Mouse (Mus musculus) thymus, postnatal 0 days (tissue): ENCODE measurements at regions not wholly inside any gene's neighbourhood (a gene's known extent, or its start where the extent isn't known, plus 50 kb on each side); places are given as distances from the start of the nearest gene placed in this dataset.

ENCODE experiments used
- DNase-seq: peaks from one replicate; pipeline ENCODE4 v3.0.0-alpha.2; 2015; ENCODE audit warnings: low spot score

DNA sequence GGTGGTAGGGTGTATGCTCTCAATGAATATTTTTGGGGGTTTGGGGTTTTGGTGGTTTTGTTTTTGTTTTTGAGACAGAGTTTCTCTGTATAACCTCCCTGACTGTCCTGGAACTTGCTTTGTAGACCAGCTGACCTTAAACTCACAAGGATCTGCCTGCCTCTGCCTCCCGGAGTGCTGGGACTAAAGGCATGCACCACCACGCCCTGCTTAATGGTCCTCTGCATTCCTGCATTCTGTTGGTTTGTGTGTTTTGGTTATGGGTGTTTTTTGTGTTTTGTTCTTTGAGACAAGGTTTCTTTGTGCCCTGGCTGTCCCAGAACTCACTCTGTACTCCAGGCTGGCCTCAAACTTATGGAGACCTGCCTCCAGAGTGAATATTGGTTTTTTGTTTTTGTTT is 143.6 kb upstream of the Cited2 start:
- DNase-seq: no peak

DNA sequence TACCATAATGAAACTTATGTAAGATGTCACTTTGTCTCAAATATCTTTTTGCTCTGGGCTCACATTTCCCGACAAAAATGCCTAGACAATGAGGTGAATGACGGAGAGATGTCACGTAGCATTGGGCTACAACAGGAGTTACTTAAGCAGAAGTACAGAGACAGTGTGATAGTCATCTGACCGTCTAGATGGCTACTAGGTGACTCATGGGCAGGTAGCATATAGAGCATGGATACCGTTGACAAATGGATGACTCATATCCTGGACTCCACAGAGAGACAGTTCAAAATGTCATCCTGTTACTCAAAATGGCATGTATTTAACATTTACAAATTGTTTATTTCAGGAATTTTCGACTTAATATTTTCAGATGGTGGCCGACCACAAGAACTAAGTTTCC is 138.2 kb upstream of the Cited2 start:
- DNase-seq: no peak

DNA sequence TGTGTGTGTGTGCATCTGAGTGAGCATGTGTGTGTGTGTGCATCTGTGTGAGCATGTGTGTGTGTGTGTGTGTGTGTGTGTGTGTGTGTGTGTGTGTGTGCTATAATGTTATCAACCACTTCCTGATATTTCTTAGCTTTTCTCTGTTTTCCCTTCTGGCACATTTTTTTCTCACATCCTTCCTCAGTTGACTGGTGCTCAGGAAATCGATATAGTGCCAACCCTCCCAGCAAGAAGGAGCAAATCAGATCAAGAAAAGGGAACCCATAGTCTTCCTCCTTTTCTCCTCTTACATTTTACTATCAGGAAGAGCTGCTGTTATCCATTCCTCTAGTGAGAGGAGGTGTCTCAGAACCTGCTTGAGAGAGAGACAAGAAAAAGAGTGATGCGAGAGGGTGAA is 136.1 kb upstream of the Cited2 start:
- DNase-seq: no peak

DNA sequence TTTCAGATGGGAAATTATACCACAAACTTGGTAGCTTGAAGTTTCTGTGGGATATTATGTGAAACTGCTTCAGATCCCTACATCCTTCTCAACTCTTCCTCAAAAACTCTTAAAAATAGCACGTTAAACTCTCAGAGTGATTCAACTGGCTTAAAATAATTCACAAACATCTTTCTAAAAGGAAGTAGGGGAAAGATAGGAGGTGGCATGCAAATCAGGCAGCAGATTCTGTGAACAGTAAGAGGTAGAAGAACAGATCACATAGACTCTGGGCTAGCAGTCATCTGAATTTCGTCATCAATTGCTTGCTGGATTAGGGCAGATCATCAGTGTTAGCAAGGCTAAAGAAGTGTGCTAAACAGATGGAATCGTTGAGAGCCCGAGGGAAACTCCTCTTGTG is 133.9 kb upstream of the Cited2 start:
- no peak for DNase-seq

DNA sequence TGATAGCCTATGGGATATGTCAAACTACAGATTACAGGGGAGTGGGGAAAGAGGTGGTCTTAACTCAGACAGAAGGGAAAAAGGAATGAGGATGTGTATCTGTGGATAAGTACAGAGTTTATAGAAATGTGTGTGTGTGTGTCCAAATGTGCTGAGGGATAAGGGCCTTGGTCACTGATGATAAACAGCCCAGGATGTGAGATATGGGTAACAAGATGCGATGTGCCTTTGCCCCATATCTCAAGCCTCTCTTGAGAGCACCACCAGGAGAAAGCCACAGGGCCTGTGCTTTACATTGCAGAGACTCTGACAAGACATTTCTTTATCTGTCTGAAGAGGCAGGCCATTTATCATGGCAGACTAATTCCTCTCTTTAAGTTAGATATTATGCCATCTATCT is 132.8 kb upstream of the Cited2 start:
- no peak for DNase-seq

DNA sequence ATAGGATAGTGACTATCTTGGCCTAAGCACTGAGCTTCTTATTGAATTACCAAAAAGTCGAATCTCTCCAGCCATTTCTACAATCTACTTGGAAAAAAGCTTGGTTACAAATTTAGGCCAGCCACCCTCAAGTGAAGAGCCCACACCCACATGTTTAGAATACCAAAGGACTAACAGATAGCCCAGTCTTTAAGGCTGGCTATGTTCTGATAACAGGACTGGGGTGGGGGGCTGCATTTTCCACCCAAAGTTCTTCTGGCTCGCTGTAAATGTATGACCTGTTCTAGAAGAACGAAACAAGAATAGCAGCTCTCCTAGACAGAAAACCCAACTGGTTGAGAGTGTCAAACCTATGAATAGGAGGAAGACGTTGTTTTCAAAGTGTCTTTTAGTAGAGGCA is 130.6 kb upstream of the Cited2 start:
- DNase-seq: no peak

DNA sequence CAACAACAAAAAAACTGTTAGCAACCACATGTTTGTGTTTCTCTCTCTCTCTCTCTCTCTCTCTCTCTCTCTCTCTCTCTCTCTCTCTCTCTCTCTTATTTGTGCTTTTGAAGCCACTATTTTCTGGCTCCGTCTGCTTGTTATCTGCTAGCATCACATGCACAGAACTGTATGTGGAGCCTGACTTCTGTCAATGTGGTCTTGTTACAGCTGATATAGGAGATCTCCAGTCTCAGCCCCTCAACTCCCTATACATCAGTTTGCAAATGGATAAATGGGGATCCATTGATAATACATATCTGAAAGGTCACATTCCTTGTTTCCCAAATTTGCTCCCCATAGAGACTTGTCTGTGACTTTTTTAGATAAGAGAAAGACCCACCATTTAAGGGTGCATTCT is 126.9 kb upstream of the Cited2 start:
- no peak for DNase-seq

DNA sequence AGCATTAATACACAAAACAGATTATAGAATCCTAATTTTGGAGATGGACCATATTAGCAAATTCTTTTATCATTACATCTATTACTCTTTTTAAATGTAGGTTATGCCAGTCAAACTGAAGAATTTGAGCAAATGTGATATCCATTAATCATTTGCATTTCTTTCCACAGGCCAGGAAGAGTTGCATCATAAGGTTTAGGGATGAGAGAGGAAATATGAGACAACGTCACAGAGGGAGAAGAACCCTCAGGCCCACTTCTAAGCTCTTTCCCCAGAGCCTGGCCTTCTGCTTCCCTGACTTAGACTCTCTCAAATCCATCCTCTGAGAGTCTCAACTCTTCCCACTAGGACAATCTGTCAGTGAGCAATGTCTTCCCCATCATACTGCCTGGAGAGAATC is 126.3 kb upstream of the Cited2 start:
- DNase-seq: no peak

DNA sequence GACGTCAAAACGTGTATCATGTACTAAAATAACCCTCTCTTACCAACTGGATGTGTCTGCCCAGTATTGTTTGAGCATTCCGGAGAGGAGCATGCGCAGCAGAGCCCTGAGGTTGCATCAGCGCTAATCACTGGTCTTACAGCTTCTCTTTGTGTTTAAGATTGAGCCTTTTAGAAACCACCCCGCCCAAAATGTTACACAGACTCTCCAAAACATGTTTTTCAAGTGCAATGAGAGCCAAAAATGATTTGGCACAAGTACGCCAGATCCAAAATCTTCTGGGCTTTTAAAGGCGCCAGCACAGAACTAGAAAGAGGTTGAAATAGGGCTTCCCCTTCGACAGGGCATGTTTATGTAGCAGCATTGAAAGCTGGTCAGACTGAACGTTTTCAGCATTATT is 123.8 kb upstream of the Cited2 start:
- DNase-seq: no peak

DNA sequence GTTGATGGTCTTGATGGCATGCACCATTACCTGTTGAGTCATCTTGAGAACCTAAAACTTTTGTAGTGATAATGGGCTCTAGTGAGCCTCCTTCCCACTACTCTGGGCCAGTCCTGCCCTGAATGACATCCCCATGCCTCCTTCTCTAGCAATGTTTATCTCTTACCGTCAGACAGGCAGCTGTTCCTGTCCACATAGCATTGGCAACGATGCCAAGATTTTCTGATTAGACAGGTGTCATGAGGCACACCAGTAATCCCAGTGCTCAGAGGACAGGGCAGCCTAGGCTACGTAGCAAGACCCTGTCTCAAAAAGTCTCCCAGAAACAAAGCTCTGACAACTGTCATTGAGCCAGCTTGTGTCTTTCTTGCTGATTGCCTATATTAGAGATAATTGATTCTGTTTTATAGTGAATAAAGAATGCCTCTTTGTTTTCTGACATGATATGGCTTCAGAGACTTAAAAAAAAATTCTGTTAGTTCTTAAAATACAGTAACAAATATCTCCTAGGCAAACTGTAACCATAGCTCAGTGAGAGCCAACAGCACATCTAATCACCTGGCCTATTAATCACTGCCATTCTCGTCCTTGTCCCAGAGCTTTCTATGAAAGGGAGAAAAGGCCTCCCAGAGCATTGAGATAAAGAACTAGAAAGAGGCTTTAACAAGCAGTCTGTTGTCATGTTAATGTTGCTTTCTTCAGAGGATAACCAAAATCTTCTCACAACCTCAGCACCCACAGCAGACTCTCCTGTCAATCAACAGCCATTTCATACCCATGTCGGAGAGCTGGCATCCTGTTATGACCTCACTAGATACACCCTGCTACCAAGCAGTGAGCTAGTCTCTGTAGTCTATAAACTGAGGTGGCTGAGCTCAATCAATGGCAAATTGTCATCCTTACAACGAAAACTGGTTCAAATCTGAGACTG is 122.9 kb upstream of the Cited2 start:
- no peak for DNase-seq

DNA sequence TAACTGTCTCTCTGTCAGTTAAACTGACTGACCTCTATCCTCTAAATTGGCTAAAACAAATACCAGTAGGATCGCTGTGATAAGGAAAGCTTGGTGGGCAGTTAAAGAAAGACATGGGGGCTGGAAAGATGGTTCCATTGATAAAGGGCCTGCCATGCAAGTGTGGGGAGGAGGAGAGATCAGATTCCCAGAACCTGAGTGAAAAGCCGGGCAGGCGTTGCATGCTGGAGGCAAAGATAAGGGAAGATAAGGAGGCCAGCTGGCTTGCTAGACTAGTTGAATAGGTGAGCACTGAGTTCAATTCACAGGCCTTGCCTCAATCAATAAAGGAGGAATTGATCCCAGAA is 122.3 kb upstream of the Cited2 start:
- DNase-seq: no peak

DNA sequence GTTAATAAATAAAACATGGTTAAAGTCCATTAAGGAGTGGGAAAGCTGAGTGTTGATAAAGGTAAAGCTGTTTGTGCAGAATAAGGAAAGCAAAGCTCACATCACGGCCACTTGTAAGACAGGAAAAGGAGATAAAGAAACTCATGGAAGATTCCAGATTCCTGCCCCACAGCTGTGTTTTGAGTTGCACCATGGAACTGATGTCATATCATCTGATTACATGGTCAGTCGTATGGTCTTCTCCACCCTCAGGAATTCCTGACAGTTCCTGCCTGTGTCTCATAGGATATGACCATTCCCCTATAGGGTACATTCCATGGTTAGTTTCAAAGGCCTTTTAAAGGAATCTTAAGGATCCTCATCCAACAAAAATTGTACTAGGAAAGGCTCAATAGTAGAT is 120.6 kb upstream of the Cited2 start:
- DNase-seq: no peak

DNA sequence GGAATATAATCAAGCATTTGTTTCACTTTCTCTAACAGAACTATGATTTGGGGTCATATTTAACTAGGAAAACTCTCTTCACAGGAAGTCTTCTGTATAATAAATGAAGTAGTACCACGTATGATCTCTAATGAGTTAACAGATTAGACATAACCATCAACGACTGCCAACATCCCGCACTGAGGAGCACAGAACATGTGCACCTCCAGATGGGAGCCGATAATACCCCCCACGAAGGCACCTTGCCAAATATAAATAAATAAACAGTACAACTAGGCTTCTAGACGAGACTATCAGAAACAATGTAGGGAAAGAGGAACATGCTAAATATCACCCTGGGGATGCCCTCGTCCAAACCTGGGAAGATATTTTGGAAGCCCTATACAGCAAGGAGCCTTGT is 114.8 kb upstream of the Cited2 start:
- DNase-seq: no peak

DNA sequence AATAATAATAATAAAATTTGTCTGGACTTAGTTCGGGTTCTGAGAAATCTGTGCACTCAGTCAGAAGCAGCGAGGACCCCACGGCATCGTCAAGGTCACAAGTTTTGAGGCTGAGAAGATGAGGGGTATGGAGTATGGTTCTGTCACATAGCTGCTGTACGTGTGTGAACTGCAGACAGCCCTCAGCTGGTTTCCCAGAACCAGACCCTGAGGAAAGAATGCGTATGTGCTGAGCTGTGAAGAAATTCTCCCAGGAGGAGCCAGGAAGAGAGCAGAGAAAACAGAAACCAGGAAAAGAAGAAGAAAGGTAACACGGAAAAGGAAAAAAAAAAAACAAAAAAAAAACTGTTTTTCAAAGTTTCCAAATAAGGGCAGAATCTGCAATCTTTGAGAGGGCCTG is 112.4 kb upstream of the Cited2 start:
- DNase-seq: no peak

DNA sequence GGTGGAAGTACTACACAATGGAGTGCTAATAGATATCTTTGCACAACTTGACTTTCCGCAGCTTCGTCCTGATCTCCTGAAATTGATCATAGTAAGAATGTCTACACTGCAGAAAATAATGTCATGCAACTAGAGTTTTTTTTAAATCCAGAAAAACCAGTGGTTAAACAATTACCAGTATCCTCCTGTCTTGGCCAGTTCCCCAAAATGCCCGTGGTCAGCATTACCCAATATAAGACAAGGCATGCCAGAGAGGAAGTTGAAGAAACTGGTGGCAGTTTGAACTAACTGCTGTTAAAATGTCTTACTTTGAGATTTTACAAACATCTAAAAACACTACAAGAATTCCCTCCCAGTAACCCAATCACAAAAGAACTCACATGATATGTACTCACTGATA is 109.7 kb upstream of the Cited2 start:
- DNase-seq: no peak

DNA sequence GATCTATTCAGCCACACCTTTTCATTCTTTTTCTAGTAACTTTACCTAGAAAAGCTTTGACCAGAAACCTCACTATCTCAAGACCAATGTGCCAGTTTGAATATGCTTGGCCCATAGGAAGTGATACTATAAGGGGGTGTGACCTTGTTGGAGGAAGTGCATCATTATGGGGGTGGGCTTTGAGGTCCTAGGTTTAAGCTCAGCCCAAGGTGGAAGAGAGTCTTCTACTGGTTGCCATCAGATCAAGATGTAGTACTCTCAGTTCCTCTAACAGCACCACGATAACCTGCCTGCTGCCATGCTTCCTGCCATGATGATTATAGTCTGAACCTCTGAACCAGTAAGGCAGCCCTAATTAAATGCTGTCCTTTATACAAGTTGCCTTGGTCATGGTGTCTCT is 105.0 kb upstream of the Cited2 start:
- no peak for DNase-seq

DNA sequence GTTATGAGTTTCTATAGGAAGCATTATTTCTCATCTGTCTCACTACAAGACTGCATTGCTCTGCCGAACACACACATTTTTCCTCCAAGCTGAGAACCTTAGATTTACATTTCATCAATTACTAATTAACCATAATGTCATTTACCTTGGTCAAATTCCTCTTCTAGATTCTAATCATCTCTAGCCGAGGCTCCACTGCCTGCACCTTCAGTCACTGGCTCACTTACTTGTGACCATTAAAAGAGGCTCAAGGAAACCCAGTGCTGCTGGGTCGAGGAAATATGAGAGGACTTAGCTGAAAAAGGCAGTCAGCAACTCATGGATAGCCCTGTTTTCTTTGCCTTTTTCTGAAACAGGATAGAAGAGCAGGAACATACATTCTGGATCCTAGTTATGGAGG is 103.4 kb upstream of the Cited2 start:
- DNase-seq: no peak

DNA sequence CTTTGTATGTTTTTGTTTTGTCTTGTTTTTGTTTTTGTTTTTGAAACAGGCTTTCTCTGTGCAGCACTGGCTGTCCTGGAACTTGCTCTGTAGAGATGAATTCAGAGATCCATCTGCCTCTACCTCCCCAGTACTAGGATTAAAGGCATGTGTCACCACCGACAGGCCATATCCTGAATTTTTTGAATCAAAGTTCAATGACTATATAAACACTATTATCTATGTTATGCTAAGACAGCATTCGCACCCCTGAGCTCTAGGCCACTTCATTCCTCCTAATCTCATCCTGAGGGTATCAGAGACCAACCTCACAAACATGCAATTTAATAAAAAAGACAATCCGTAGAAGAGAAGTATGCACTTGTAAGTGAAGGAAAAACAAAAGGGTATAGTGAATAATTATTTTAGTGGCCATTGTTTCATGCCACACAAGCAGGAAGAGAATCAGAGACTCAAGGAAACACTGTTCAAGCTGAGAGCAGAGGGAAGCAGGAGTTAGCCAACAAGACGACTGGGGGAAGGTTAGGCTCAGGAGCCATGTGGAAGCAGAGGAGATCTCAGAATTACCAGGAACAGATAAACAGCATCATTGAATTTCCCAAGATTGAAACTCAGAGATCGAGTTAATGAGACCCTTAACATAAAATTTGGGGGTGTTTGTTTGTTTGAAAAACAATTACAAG is 101.2 kb upstream of the Cited2 start:
- DNase-seq: no peak

DNA sequence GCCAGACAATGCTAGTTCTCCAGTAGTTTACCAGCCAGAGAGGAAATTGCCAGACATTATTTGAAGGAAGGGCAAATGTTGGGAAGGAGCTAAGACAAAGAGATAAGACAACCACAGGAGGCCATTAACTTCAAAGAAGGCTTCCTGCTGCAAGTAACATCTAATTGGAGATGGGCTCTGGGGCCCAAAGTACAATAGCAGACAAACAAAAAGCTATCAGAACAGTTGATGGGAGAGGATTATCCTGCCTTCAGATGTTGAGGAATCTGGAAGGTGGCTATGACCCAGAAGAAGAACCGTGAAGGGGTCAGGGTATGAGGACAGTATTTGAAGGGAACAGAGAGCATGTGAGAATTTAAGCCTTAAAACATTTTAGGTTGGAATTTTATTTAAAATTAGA is 100.2 kb upstream of the Cited2 start:
- DNase-seq: no peak

DNA sequence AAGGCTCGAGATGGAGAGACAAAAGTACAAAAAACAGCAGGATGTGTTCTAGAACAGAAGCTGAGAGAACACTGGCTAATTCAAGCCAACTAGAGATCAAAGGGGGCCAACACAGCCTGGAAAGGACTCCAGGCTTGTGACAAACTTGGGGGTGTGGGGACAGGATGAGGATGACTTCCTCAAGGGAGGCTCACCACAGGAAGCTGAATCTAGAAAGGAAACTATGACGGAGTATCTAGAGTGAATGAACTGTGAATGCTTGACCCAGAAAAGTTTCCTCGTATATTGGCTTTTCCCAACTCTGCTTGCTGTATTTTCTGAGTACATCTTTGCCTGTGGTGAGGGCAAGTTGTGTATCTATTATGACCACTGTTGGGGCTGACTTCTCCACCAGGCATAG is 93.3 kb upstream of the Cited2 start:
- peak; percentile 5 for DNase-seq

DNA sequence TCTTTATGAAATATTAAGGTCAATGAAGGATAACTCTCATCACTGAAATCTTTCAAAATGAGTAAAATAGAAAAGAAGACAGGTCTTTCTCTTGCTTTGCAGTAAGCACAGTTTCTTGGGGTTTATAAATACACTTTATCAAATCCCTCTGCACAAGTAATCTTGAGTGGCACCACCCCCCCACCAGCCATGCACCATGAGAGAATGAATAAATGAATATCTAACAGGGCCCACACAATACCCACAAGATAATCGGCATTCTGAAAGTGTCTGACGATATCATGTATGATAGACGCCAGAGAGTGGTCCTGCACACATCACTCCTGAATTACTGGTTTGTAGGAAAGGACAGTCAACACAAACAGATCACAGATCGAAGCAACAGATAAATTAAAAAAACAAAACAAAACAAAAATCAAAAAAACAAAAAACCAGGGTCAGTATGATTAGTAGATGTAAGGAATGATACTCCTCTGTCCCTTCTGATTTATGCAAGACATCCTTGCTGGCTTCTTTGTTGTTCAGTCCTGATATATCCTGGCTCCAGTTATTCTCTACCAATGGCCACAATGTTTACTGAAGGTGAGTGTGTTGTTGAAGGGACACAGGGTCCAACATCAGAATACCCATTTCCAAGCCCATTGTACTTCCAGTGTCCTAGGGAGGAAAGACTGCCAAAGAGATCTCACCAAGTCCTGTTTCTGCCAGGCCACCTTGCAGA is 92.0 kb upstream of the Cited2 start:
- no peak for DNase-seq

DNA sequence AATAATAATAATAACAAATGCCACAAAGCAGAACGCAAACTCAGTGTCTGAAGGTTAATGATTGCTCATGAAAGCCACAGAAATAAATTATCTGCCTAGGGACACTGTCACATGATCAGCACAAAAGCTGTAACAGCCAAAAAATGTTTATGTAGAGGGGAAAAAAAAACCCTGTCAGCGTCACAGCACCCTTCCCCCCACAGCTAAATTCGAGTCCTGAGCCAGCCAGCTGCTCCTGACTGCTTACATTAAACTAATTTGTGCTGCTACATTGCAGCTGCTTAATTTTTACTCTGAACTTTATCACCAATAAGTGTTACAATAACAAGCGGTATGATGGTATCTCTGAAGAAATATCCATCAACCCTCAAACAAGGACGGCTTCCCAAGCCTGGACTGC is 91.2 kb upstream of the Cited2 start:
- DNase-seq: no peak
